ENCODE assay signal across 12 mouse cellular contexts in the genomic region with DNA sequence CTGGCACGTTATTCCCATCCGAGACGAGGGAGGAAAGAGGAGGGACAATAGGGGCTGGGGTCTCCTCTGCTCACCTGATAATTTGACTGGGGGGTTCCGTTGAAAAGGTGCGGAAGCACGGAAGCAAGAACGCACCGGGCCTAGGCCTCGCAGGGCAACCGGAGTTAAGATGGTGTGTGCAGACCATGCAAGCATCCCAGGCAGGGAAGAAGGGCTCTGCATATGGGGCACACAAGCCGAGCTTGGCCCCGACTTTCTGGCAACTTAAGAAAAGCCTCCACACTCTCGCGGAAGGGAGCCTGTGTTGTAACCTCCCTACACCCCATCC. TPM values are rescaled to one million over a fixed set of nuclear protein-coding genes. Genes with fewer than 3 reads are reported as not detected.
DNase-seq lines count a peak whose midpoint lies in the region; ATAC-seq lines count a peak whose summit lies in the region.
"Had no signal": no experiment of that assay in that cellular context is flagged by ENCODE, and none has a peak within 500 bp of the region (broad histone marks: within the 10 kb centered on the region; RNA-seq: fewer than 3 reads in every experiment).

No protein-coding gene starts in this region.

- H3K4me2 ChIP-seq in forebrain, embryonic 13.5 days, result peak overlapping the region; percentile 32; the same call in 1 of the 2 replicates
- H3K4me2 ChIP-seq in limb, embryonic 13.5 days (replicated peaks), result peak overlapping the region; percentile 45
- H3K4me2 ChIP-seq in neural tube, embryonic 12.5 days (replicated peaks), result 0 out of 2 replicates have a peak overlapping the region, but pooled peaks have one; percentile 5
- H3K4me2 ChIP-seq: heart, embryonic 15.5 days had no signal

- no peaks in the 10 kb centered on the region for H3K9me3 ChIP-seq in forebrain, embryonic 13.5 days (replicated peaks)
- no peaks in the 10 kb centered on the region for H3K9me3 ChIP-seq in limb, embryonic 13.5 days
- no peaks in the 10 kb centered on the region for H3K9me3 ChIP-seq in neural tube, embryonic 12.5 days
- H3K9me3 ChIP-seq: heart, embryonic 15.5 days had no signal

- no peak overlapping the region for H3K27ac ChIP-seq in forebrain, embryonic 13.5 days
- no peak overlapping the region for H3K27ac ChIP-seq in limb, embryonic 13.5 days
- no peak overlapping the region for H3K27ac ChIP-seq in neural tube, embryonic 12.5 days
- H3K27ac ChIP-seq: heart, embryonic 15.5 days had no signal

- H3K27me3 ChIP-seq in forebrain, embryonic 13.5 days, result peaks cover 84% of the 10 kb centered on the region
- H3K27me3 ChIP-seq in limb, embryonic 13.5 days, result peaks cover 91% of the 10 kb centered on the region
- peaks cover 76% of the 10 kb centered on the region for H3K27me3 ChIP-seq in neural tube, embryonic 12.5 days (replicated peaks)

- peak; percentile 87 for DNase-seq in heart, adult 11 months
- DNase-seq in heart, adult 8-10 months (ENCODE audit: low spot score), result no peak
- no peak for DNase-seq in lung, postnatal 36 days
- DNase-seq in cerebellum, adult 9-11 months, result no peak
- no peak for DNase-seq in urinary bladder, adult 2 months (ENCODE audit: low spot score)

- 4% methylated on average over 14 of the region's 14 CpGs for WGBS in forebrain, embryonic 13.5 days
- 5% methylated on average over 14 of the region's 14 CpGs for WGBS in limb, embryonic 13.5 days
- 4% methylated on average over 14 of the region's 14 CpGs for WGBS in neural tube, embryonic 12.5 days

- no peak for ATAC-seq in forebrain, embryonic 13.5 days
- no peak for ATAC-seq in limb, embryonic 13.5 days (ENCODE audit: low FRiP score, low read depth)
- ATAC-seq in neural tube, embryonic 12.5 days (ENCODE audit: low FRiP score, low read depth), result no peak
- ATAC-seq: intestine, embryonic 16.5 days; lung, postnatal 0 days had no signal

- no peak overlapping the region for H3K9ac ChIP-seq in forebrain, embryonic 13.5 days
- H3K9ac ChIP-seq in limb, embryonic 13.5 days, result no peak overlapping the region
- no peak overlapping the region for H3K9ac ChIP-seq in neural tube, embryonic 12.5 days
- H3K9ac ChIP-seq: heart, embryonic 15.5 days had no signal

- H3K36me3 ChIP-seq in forebrain, embryonic 13.5 days (ENCODE audit: poor library complexity, severe bottlenecking), result no peaks in the 10 kb centered on the region
- H3K36me3 ChIP-seq in limb, embryonic 13.5 days, result no peaks in the 10 kb centered on the region
- no peaks in the 10 kb centered on the region for H3K36me3 ChIP-seq in neural tube, embryonic 12.5 days
- H3K36me3 ChIP-seq: heart, embryonic 15.5 days had no signal

- peaks cover 12% of the 10 kb centered on the region for H3K4me1 ChIP-seq in forebrain, embryonic 13.5 days
- H3K4me1 ChIP-seq in limb, embryonic 13.5 days, result peaks cover 24% of the 10 kb centered on the region
- H3K4me1 ChIP-seq in neural tube, embryonic 12.5 days, result 0 out of 2 replicates have a peak, but pooled peaks cover 4% of the 10 kb centered on the region

- H3K4me3 ChIP-seq in forebrain, embryonic 13.5 days, result no peak overlapping the region; the same call in 1 of the 2 replicates
- H3K4me3 ChIP-seq in limb, embryonic 13.5 days, result peak overlapping the region; percentile 14; the same call in 1 of the 2 replicates
- no peak overlapping the region for H3K4me3 ChIP-seq in neural tube, embryonic 12.5 days
- H3K4me3 ChIP-seq: heart, embryonic 15.5 days had no signal

RNA-seq across cellular contexts. Expression of a gene that starts 6.0 kb away (rescaled TPM):
- under 1 TPM; 0.32 to 0.66 (median 0.46) TPM for total RNA-seq in heart, adult 8-10 months (2022)
- polyA plus RNA-seq in forebrain, embryonic 13.5 days (2015; fragmentation: Nextera tagmentation; extraction: Ambion mirVana), result 5.5 and 10.2 TPM in 2 replicates
- polyA plus RNA-seq in limb, embryonic 13.5 days (2015; fragmentation: Nextera tagmentation; extraction: Ambion mirVana), result 2.1 TPM in 2 replicates
- 1.7 and 1.9 TPM in 2 replicates for polyA plus RNA-seq in neural tube, embryonic 12.5 days (2016; fragmentation: Nextera tagmentation; extraction: Ambion mirVana)
- 0.34 and 0.46 TPM in 2 replicates for polyA plus RNA-seq in urinary bladder, adult 2 months (2012; rRNA removed)
- total RNA-seq: MEL had no signal
